Mouse (Mus musculus) CH12.LX (cell line): ENCODE data around the gene Tmtc1. TPM values are rescaled to one million over a fixed set of nuclear protein-coding genes. Genes with fewer than 3 reads are reported as not detected.

Experiments used
- DNase-seq: peaks from one replicate; pipeline ENCODE4 v3.0.0-alpha.2; 2013; ENCODE audit errors: extremely low read depth
- H3K27ac ChIP-seq: 2 replicates; pipeline ENCODE4 v1.5.1; 2012; ENCODE audit warnings: low read depth, mild to moderate bottlenecking, control low read depth, moderate library complexity; ENCODE audit not compliant: insufficient read depth
- H3K27me3 ChIP-seq: replicated peaks from 2 replicates; pipeline ENCODE3; 2012; ENCODE audit warnings: inconsistent platforms
- H3K36me3 ChIP-seq, 2 experiments: replicated peaks in 1 of 2; 2 replicates each; pipeline versions ENCODE3 to v1.6.1; 2012; ENCODE audit warnings: inconsistent platforms in 1 of 2, low read length in 1 of 2, mild to moderate bottlenecking in 1 of 2, mixed read lengths in 1 of 2, moderate library complexity in 1 of 2; ENCODE audit not compliant: control insufficient read depth in 1 of 2, insufficient read depth in 1 of 2
- H3K4me1 ChIP-seq, 2 experiments: 2 replicates each; pipeline ENCODE4 v1.6.1; 2012; ENCODE audit warnings: inconsistent platforms in 1 of 2, moderate library complexity in 1 of 2; ENCODE audit not compliant: insufficient read depth in 2 of 2, control insufficient read depth in 1 of 2
- H3K4me2 ChIP-seq: 2 replicates; pipeline ENCODE4 v1.6.1; 2012; ENCODE audit warnings: low read depth, mild to moderate bottlenecking, control low read depth; ENCODE audit not compliant: poor library complexity, insufficient read depth, severe bottlenecking
- H3K4me3 ChIP-seq, 3 experiments: fragments of 150-350 bp in 1 of 3; sonication (generic) in 1 of 3; replicated peaks in 1 of 3; 2 replicates each; pipeline versions ENCODE3 to v1.5.1; 2011 to 2012; ENCODE audit warnings: low read depth in 2 of 3, low read length in 2 of 3, mild to moderate bottlenecking in 2 of 3, moderate library complexity in 2 of 3, control low read depth in 1 of 3, improper control_type of control experiment in 1 of 3, inconsistent platforms in 1 of 3, mixed read lengths in 1 of 3; ENCODE audit not compliant: poor library complexity in 1 of 3
- H3K79me2 ChIP-seq: replicated peaks from 2 replicates; pipeline ENCODE4 v1.6.1; 2012; ENCODE audit warnings: mild to moderate bottlenecking, moderate library complexity; ENCODE audit not compliant: control insufficient read depth, poor library complexity, insufficient read depth, severe bottlenecking; ENCODE audit errors: extremely low read depth
- H3K9ac ChIP-seq: 2 replicates; pipeline ENCODE4 v1.6.1; 2012; ENCODE audit warnings: low read depth, mild to moderate bottlenecking, control low read depth, moderate library complexity; ENCODE audit not compliant: insufficient read depth
- H3K9me3 ChIP-seq: replicated peaks from 2 replicates; pipeline ENCODE3; 2012; ENCODE audit warnings: low read length, inconsistent platforms, mixed read lengths
- BHLHE40 ChIP-seq: IDR thresholded peaks from 2 replicates; pipeline ENCODE4 v1.6.1; 2011; ENCODE audit warnings: mild to moderate bottlenecking, low read depth, low read length, improper control_type of control experiment
- CTCF ChIP-seq, 2 experiments: IDR thresholded peaks in 1 of 2; conservative IDR thresholded peaks in 1 of 2; 2 replicates each; pipeline ENCODE4 v1.5.1; 2011 to 2012; ENCODE audit warnings: low read depth in 2 of 2, low read length in 2 of 2, improper control_type of control experiment in 1 of 2, inconsistent platforms in 1 of 2, mild to moderate bottlenecking in 1 of 2, moderate library complexity in 1 of 2
- E2F4 ChIP-seq: IDR thresholded peaks from 2 replicates; pipeline ENCODE4 v1.6.1; 2011; ENCODE audit warnings: low read depth, low read length, improper control_type of control experiment; ENCODE audit not compliant: insufficient replicate concordance
- ELF1 ChIP-seq: IDR thresholded peaks from 2 replicates; pipeline ENCODE4 v1.6.1; 2014; ENCODE audit warnings: low read depth, mild to moderate bottlenecking, inconsistent platforms, low read length, improper control_type of control experiment
- ETS1 ChIP-seq: conservative IDR thresholded peaks from 2 replicates; pipeline ENCODE4 v1.6.1; 2012; ENCODE audit warnings: low read depth, mild to moderate bottlenecking, inconsistent platforms, low read length, improper control_type of control experiment, moderate library complexity
- GABPA ChIP-seq: IDR thresholded peaks from 2 replicates; pipeline ENCODE4 v1.6.1; 2012; ENCODE audit warnings: low read depth, low read length, improper control_type of control experiment, inconsistent platforms; ENCODE audit not compliant: insufficient replicate concordance
- IRF4 ChIP-seq: IDR thresholded peaks from 2 replicates; pipeline ENCODE4 v1.6.1; 2014; ENCODE audit warnings: low read depth, mild to moderate bottlenecking, inconsistent platforms, low read length, improper control_type of control experiment
- JUND ChIP-seq: conservative IDR thresholded peaks from 2 replicates; pipeline ENCODE4 v1.6.1; 2011; ENCODE audit warnings: low read depth, low read length, improper control_type of control experiment
- KAT2A ChIP-seq: IDR thresholded peaks from 2 replicates; pipeline ENCODE4 v1.6.1; 2012; ENCODE audit warnings: low read length, improper control_type of control experiment, inconsistent platforms; ENCODE audit not compliant: insufficient replicate concordance
- MAFK ChIP-seq: IDR thresholded peaks from 2 replicates; pipeline ENCODE4 v1.6.1; 2011; ENCODE audit warnings: low read length, improper control_type of control experiment; ENCODE audit not compliant: insufficient replicate concordance
- MAX ChIP-seq: IDR thresholded peaks from 2 replicates; pipeline ENCODE4 v1.6.1; 2011; ENCODE audit warnings: low read length, improper control_type of control experiment
- MEF2A ChIP-seq: IDR thresholded peaks from 2 replicates; pipeline ENCODE4 v1.6.1; 2014; ENCODE audit warnings: low read depth, mild to moderate bottlenecking, inconsistent platforms, low read length, improper control_type of control experiment, borderline replicate concordance
- MXI1 ChIP-seq: IDR thresholded peaks from 2 replicates; pipeline ENCODE4 v1.6.1; 2011; ENCODE audit warnings: mild to moderate bottlenecking, low read depth, low read length, improper control_type of control experiment
- NELFE ChIP-seq: IDR thresholded peaks from 2 replicates; pipeline ENCODE4 v1.6.1; 2011; ENCODE audit warnings: low read depth, low read length, improper control_type of control experiment
- NRF1 ChIP-seq: IDR thresholded peaks from 2 replicates; pipeline ENCODE4 v1.6.1; 2014; ENCODE audit warnings: low read depth, mild to moderate bottlenecking, inconsistent platforms, low read length, improper control_type of control experiment, moderate library complexity
- POLR2A ChIP-seq: IDR thresholded peaks from 2 replicates; pipeline ENCODE4 v1.6.1; 2011; ENCODE audit warnings: low read depth, mild to moderate bottlenecking, improper control_type of control experiment, low read length
- RAD21 ChIP-seq: IDR thresholded peaks from 2 replicates; pipeline ENCODE4 v1.6.1; 2011; ENCODE audit warnings: low read depth, mild to moderate bottlenecking, low read length, improper control_type of control experiment, moderate library complexity
- SIN3A ChIP-seq: IDR thresholded peaks from 2 replicates; pipeline ENCODE4 v1.6.1; 2012; ENCODE audit warnings: low read length, improper control_type of control experiment, inconsistent platforms
- TCF12 ChIP-seq: IDR thresholded peaks from 2 replicates; pipeline ENCODE4 v1.6.1; 2014; ENCODE audit warnings: low read depth, mild to moderate bottlenecking, inconsistent platforms, low read length, improper control_type of control experiment
- UBTF ChIP-seq: IDR thresholded peaks from 2 replicates; pipeline ENCODE4 v1.6.1; 2012; ENCODE audit warnings: low read depth, mild to moderate bottlenecking, inconsistent platforms, low read length, improper control_type of control experiment, moderate library complexity
- USF1 ChIP-seq: IDR thresholded peaks from 2 replicates; pipeline ENCODE4 v1.6.1; 2014; ENCODE audit warnings: low read depth, mild to moderate bottlenecking, inconsistent platforms, low read length, improper control_type of control experiment
- USF2 ChIP-seq: conservative IDR thresholded peaks from 2 replicates; pipeline ENCODE4 v1.6.1; 2011; ENCODE audit warnings: low read depth, low read length, improper control_type of control experiment
- ZMIZ1 ChIP-seq: IDR thresholded peaks from 2 replicates; pipeline ENCODE4 v1.6.1; 2012; ENCODE audit warnings: low read depth, mild to moderate bottlenecking, inconsistent platforms, low read length, improper control_type of control experiment
- ZNF384 ChIP-seq: IDR thresholded peaks from 2 replicates; pipeline ENCODE4 v1.6.1; 2012; ENCODE audit warnings: low read depth, low read length, improper control_type of control experiment, inconsistent platforms
- dilution Hi-C: fragments of 300-500 bp; cut with MboI; formaldehyde crosslinking; loops from 2 replicates; pipeline ENCODE4 v1.14.3; 2020; ENCODE audit warnings: low sequenced_read_pairs; ENCODE audit not compliant: extremely low pct_unique_long_range_greater_than_20kb, extremely low pct_ligation_motif_present
- in situ Hi-C: fragments of 300-500 bp; cut with MboI; formaldehyde crosslinking; loops from 3 replicates; pipeline ENCODE4 v1.14.3; 2019; ENCODE audit warnings: low sequenced_read_pairs, low pct_ligation_motif_present, low pct_unique_long_range_greater_than_20kb, mixed read lengths
- polyA plus RNA-seq: library from polyadenylated mRNA; unstranded; fragments of >175 nt; gene quantifications from 2 replicates; pipeline ENCODE4 v1.2.1, GENCODE M21; 2012; ENCODE audit warnings: low read depth; ENCODE audit not compliant: insufficient read length
- total RNA-seq, 2 experiments: library from RNA; depleted of rRNA; stranded (reverse); fragments of 300-350 nt in 1 of 2; fragments of >200 nt in 1 of 2; gene quantifications; 2 replicates each; pipeline ENCODE4 v1.2.3; 2012 to 2014

The Tmtc1 gene
- total and polyA plus RNA-seq, 3 experiments = 0.03 to 0.13 (median 0.04) TPM

DNA sequence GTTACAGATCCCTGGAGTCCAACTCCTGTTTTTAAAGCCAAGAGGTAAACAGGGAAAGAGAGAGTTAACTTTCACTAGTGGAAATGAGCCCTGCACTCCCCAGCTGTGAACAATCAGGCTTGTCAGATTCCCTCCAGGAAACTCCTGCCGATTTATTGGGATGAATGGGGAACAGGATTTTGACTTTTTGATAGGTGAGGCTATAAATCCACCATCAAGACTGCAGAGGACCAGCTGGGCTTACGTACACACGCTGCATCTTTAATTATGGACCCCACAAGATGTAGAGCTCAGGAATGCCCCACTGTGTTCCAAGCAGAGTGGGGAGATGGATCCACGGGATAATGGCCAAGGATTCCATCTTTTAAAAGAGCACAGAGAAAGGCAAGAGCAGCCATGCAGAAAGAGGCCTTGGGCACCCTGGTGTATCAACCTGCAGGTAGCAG lies 77.1 kb downstream of the Tmtc1 start:
- Histone ChIP-seq H3K27me3 (no peaks in the 10 kb centered on the region), H3K4me1 (no peaks in the 10 kb centered on the region), H3K79me2 (no peaks in the 10 kb centered on the region), H3K4me2 (no peak overlapping the region), H3K4me3 (no peak overlapping the region), H3K36me3 (no peaks in the 10 kb centered on the region)
- dilution Hi-C loops = no loop called here
- DNase-seq = no peak
- TF ChIP-seq USF2 (no peak), USF1 (no peak), MAFK (no peak), RAD21 (no peak), ZMIZ1 (no peak), UBTF (no peak), MXI1 (no peak), CTCF (conservative IDR thresholded peaks at IDR 0.05 in 1 of 2, IDR thresholded peaks at IDR 0.05 in 1 of 2; ENCODE audit: low read depth in 2 of 2, low read length in 2 of 2) (no peak), POLR2A (no peak), ELF1 (no peak)
- TF ChIP-seq, all 38 proteins: peak for 0
- Histone ChIP-seq H3K9ac (no peak overlapping the region), H3K9me3 (peaks cover 2% of the 10 kb centered on the region), H3K27ac (no peak overlapping the region)
- in situ Hi-C loops = no loop called here

DNA sequence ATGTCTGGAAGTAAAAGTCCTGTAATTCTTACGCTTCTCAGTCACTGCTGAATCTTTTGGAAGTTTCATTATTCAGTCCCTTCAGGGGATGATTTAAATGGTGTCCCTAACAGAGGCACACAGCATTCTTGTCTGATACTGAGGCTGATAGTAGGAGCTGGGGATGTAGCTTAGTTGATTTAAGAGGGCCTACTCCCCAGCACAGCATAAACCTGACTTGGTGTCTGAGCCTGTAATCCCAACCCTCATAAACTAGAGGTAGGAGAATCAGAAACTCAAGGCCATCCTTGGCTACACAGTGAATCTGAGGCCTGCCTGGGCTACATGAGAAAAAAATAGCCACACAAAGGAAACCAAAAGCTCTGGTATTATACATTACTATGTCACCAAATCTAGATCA lies 77.6 kb downstream of the Tmtc1 start:
- no peak overlapping the region for H3K4me3 ChIP-seq
- H3K36me3 ChIP-seq = no peaks in the 10 kb centered on the region
- peaks cover 2% of the 10 kb centered on the region for H3K9me3 ChIP-seq
- H3K27ac ChIP-seq = no peak overlapping the region
- no peak overlapping the region for H3K4me2 ChIP-seq
- in situ Hi-C loops = no loop called here
- no peaks in the 10 kb centered on the region for H3K27me3 ChIP-seq
- H3K4me1 ChIP-seq = no peaks in the 10 kb centered on the region
- no peak overlapping the region for H3K9ac ChIP-seq
- H3K79me2 ChIP-seq = no peaks in the 10 kb centered on the region
- dilution Hi-C loops = no loop called here
- TF ChIP-seq NELFE = no peak
- no peak for TF ChIP-seq USF2
- no peak for TF ChIP-seq E2F4
- TF ChIP-seq SIN3A = no peak
- no peak for TF ChIP-seq ZNF384
- no peak for TF ChIP-seq USF1
- no peak for TF ChIP-seq NRF1
- TF ChIP-seq ETS1 = no peak
- TF ChIP-seq CTCF (conservative IDR thresholded peaks at IDR 0.05 in 1 of 2, IDR thresholded peaks at IDR 0.05 in 1 of 2; ENCODE audit: low read depth in 2 of 2, low read length in 2 of 2) = no peak
- TF ChIP-seq POLR2A = no peak
- TF ChIP-seq RAD21 = no peak
- TF ChIP-seq KAT2A = no peak
- no peak for TF ChIP-seq TCF12
- TF ChIP-seq MAX = no peak
- TF ChIP-seq MEF2A = no peak
- TF ChIP-seq BHLHE40 = no peak
- no peak for TF ChIP-seq IRF4
- no peak for TF ChIP-seq JUND
- TF ChIP-seq GABPA = no peak
- no peak for DNase-seq
